ENCODE assay signal across 8 mouse cellular contexts in the genomic region with DNA sequence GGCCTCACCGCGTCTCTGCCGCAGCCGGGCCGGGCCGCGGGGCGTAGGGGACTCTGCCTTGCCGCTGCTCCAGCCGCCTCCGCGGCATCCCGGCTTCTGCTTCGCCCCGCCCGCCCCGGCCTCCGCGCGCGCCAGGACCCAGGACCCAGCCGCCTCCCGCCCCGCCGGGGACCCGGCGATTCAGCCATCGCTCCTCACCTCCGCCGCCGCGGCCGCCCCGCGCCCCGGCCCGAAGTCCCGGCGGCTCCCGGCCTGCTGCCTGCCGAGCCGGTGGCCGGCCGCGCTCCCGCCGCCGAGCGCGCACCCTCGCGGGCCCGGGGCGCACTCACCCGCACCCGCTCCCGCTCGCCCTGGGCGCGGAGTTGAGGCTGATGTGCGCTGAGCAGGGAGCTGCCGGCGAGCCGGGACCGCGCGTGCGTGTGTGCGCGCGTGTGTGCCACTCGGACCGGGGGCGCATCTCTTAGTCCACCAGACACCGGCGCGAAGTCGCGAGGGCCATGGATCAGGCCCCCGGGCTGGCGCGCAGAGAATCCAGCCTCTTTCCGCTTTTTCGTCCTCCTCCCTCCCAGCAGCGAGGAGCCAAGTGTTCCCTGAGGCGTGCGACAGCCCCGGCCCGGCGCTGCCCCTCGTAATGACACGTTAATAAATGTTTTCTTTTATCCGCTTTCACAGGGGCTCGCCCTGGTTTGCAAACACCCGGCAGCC. TPM values are rescaled to one million over a fixed set of nuclear protein-coding genes. Genes with fewer than 3 reads are reported as not detected.
DNase-seq lines count a peak whose midpoint lies in the region; ATAC-seq and TF ChIP-seq lines count a peak whose summit lies in the region.

No protein-coding gene starts in this region.

- H3K9me3 ChIP-seq in heart, embryonic 16.5 days (replicated peaks; ENCODE audit: control insufficient read depth, low read length), result 0 out of 2 replicates have a peak, but pooled peaks cover 3% of the 10 kb centered on the region
- H3K9me3 ChIP-seq in stomach, postnatal 0 days (ENCODE audit: control insufficient read depth, low read length), result no peaks in the 10 kb centered on the region

- peak overlapping the region; percentile 95 for H3K9ac ChIP-seq in heart, embryonic 16.5 days (ENCODE audit: low read length)
- H3K9ac ChIP-seq in stomach, postnatal 0 days (ENCODE audit: low read length), result peak overlapping the region; percentile 83

- intact Hi-C loops in left cerebral cortex, postnatal 25 days (cut with DNase I), result loop anchor here (1.0 to 5.0 kb wide), 7 partner anchors 48 to 409 kb away; no protein-coding TSS in a partner anchor

- H3K36me3 ChIP-seq in heart, embryonic 16.5 days (ENCODE audit: control insufficient read depth, insufficient read depth), result no peaks in the 10 kb centered on the region
- no peaks in the 10 kb centered on the region for H3K36me3 ChIP-seq in stomach, postnatal 0 days (ENCODE audit: control insufficient read depth, insufficient read depth, low read length)

- H3K27ac ChIP-seq in heart, embryonic 16.5 days (ENCODE audit: low read length), result peak overlapping the region; percentile 94
- H3K27ac ChIP-seq in stomach, postnatal 0 days (replicated peaks), result peak overlapping the region; percentile 91

- no peak for TF ChIP-seq CTCF in stomach, postnatal 0 days (IDR thresholded peaks at IDR 0.05; ENCODE audit: low read depth)

- WGBS in heart, embryonic 16.5 days, result under 1% methylated on average over 82 of the region's 95 CpGs
- WGBS in stomach, postnatal 0 days, result 2% methylated on average over 81 of the region's 95 CpGs

- H3K4me2 ChIP-seq in heart, embryonic 16.5 days (ENCODE audit: low read depth, low read length), result peak overlapping the region; percentile 87
- H3K4me2 ChIP-seq in stomach, postnatal 0 days (replicated peaks; ENCODE audit: low read depth), result peak overlapping the region; percentile 96

- peak overlapping the region; percentile 83 for H3K4me3 ChIP-seq in heart, embryonic 16.5 days (ENCODE audit: low read length)
- H3K4me3 ChIP-seq in stomach, postnatal 0 days (ENCODE audit: low read depth, low read length), result peak overlapping the region; percentile 71

- TF ChIP-seq EP300 in stomach, postnatal 0 days (optimal IDR thresholded peaks at IDR 0.05), result no peak

- peak; percentile 4 for DNase-seq in cerebellum, adult 11 months
- DNase-seq in spleen, postnatal 10 days (ENCODE audit: low spot score in 2 of 2), result peak; percentile 5 to 19
- DNase-seq in spleen, postnatal 36 days (ENCODE audit: low spot score in 2 of 2), result no peak
- DNase-seq in left cerebral cortex, postnatal 25 days (ENCODE audit: low spot score in 2 of 2), result peak; percentile 42 to 51
- DNase-seq in mesoderm, embryonic 11.5 days (ENCODE audit: low read depth, low spot score), result peak; percentile 69
- DNase-seq in stomach, postnatal 0 days (ENCODE audit: low spot score), result peak; percentile 64

- no peaks in the 10 kb centered on the region for H3K27me3 ChIP-seq in heart, embryonic 16.5 days (ENCODE audit: control insufficient read depth, insufficient read depth, low read length)
- H3K27me3 ChIP-seq in stomach, postnatal 0 days (ENCODE audit: control insufficient read depth, insufficient read depth, low read length), result no peaks in the 10 kb centered on the region

- peaks cover 41% of the 10 kb centered on the region for H3K4me1 ChIP-seq in heart, embryonic 16.5 days (ENCODE audit: control insufficient read depth, insufficient read depth, low read length)
- peaks cover 3% of the 10 kb centered on the region for H3K4me1 ChIP-seq in stomach, postnatal 0 days (replicated peaks; ENCODE audit: control insufficient read depth, insufficient read depth)

- ATAC-seq in cerebellum, adult (ENCODE audit: insufficient number of reproducible peaks, low FRiP score, low TSS enrichment), result no peak
- peak; percentile 58 for ATAC-seq in heart, embryonic 16.5 days (replicated peaks; ENCODE audit: extremely low read depth, insufficient read depth, low FRiP score)
- ATAC-seq in stomach, postnatal 0 days (ENCODE audit: low FRiP score, low TSS enrichment), result peak; percentile 8; the same call in 1 of the 2 replicates

RNA-seq across cellular contexts. Expression of a gene that starts 0.6 kb away (rescaled TPM):
- 61.8 and 73.3 TPM in 2 replicates for polyA plus RNA-seq in heart, embryonic 16.5 days (2015; fragmentation: Nextera tagmentation; extraction: Ambion mirVana)
- 100 to 1,000 TPM; 104 to 114 TPM for total RNA-seq in left cerebral cortex, postnatal 25 days (2021)
- 44.2 and 49.1 TPM in 2 replicates for polyA plus RNA-seq in stomach, postnatal 0 days (2015; fragmentation: Nextera tagmentation; extraction: Ambion mirVana)

Comparison
In these comparisons a context has a peak if more than half of its experiments do, and no peak if none do; other contexts are left out.
1. DNase-seq: peak in cerebellum, adult 11 months (single experiment), spleen, postnatal 10 days (2 of 2), left cerebral cortex, postnatal 25 days (2 of 2), mesoderm, embryonic 11.5 days (single experiment) and stomach, postnatal 0 days (single experiment); none in spleen, postnatal 36 days (0 of 2).